Mouse (Mus musculus) forebrain, embryonic 11.5 days (tissue): Measurements from ENCODE around the gene Pgpep1. TPM values are rescaled to one million over a fixed set of nuclear protein-coding genes. Genes with fewer than 3 reads are reported as not detected.

Source experiments
- ATAC-seq: fragments of 200-750 bp; cut with Nextera tagmentation; replicated peaks from 2 replicates; pipeline ENCODE4 v1.8.0; 2017; ENCODE audit warnings: moderate TSS enrichment; ENCODE audit not compliant: low FRiP score
- DNase-seq: peaks from one replicate; pipeline ENCODE4 v3.0.0-alpha.2; 2017; ENCODE audit warnings: low spot score
- H3K27ac ChIP-seq: fragments of 300-500 bp; sonication (generic); 2 replicates; pipeline ENCODE4 v1.5.1; 2014; ENCODE audit warnings: low read depth, low read length
- H3K27me3 ChIP-seq: fragments of 300-500 bp; sonication (generic); 2 replicates; pipeline ENCODE4 v1.6.1; 2014; ENCODE audit warnings: mild to moderate bottlenecking, low read length, mixed read lengths; ENCODE audit not compliant: control insufficient read depth, insufficient read depth
- H3K36me3 ChIP-seq: fragments of 300-500 bp; sonication (generic); 2 replicates; pipeline ENCODE4 v1.6.1; 2014; ENCODE audit warnings: mild to moderate bottlenecking, low read length, moderate library complexity, mixed read lengths; ENCODE audit not compliant: control insufficient read depth, insufficient read depth
- H3K4me1 ChIP-seq: fragments of 300-500 bp; sonication (generic); replicated peaks from 2 replicates; pipeline ENCODE4 v1.6.1; 2014; ENCODE audit warnings: low read length, mixed read lengths; ENCODE audit not compliant: control insufficient read depth, insufficient read depth
- H3K4me2 ChIP-seq: fragments of 300-500 bp; sonication (generic); 2 replicates; pipeline ENCODE4 v1.6.1; 2014; ENCODE audit warnings: low read depth, mild to moderate bottlenecking, low read length, moderate library complexity, mixed read lengths; ENCODE audit not compliant: severe bottlenecking
- H3K4me3 ChIP-seq: fragments of 300-500 bp; sonication (generic); 2 replicates; pipeline ENCODE4 v1.5.1; 2014; ENCODE audit warnings: low read depth, low read length
- H3K9ac ChIP-seq: fragments of 300-500 bp; sonication (generic); 2 replicates; pipeline ENCODE4 v1.6.1; 2014; ENCODE audit warnings: low read length
- H3K9me3 ChIP-seq: fragments of 300-500 bp; sonication (generic); 2 replicates; pipeline ENCODE4 v1.6.1; 2016; ENCODE audit warnings: low read length, mixed read lengths; ENCODE audit not compliant: control insufficient read depth
- WGBS: fragments of 180-500 bp; shearing (Covaris S2); extraction: QIAGEN DNeasy Blood & Tissue Kit; methylation state at CpG from one replicate; pipeline ENCODE4 v1.1.7; 2014; 5-methylcytosine and 5-hydroxymethylcytosine counted together
- polyA plus RNA-seq: library from polyadenylated mRNA; unstranded; fragments of >200 nt; fragmentation: Nextera tagmentation; extraction: Ambion mirVana; gene quantifications from 2 replicates; pipeline ENCODE4 v1.2.1, GENCODE M21; 2014

Gene Pgpep1
- polyA plus RNA-seq, 1 experiment from 2014 or later, result 70.9 TPM

DNA sequence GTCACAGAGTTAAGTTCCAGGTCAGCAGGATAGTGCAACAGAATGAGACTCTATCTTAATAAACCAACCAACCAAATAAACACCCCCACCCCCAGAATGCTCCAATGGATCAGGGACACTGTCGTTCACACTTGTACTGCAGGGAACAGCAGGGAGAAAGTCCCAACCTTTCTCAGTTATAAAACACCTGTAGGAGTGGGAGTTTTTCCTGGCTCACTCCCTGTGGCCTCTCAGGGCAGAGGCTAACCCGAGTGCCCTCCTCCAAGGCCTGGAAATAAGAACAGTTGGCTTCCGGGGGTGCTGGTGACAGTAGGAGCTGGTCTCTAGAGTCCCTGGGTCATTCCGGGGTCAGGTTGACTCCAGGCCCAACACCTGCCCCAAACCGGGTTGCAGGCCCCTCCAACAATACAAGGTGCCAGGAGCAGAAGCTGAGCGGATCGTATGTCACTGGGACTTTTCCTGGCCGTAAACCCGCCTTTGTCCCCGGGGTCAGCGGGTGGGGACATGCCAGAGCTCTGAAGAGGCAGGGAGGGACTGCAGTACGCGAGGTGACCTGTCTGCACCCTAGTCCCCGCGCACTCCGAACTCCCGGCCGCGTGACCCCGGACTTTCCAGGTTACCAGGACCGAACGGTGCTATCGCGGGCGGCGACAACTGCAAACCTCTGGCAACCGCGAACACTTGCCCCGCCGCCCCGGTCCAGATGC is 1.1 kb downstream of the Pgpep1 start:
- Histone ChIP-seq H3K4me2 (peak overlapping the region; percentile 85), H3K4me1 (peaks cover 24% of the 10 kb centered on the region), H3K27me3 (no peaks in the 10 kb centered on the region), H3K36me3 (no peaks in the 10 kb centered on the region; the same call in 1 of the 2 replicates), H3K9ac (peak overlapping the region; percentile 80), H3K4me3 (peak overlapping the region; percentile 75), H3K9me3 (no peaks in the 10 kb centered on the region), H3K27ac (peak overlapping the region; percentile 31; the same call in 1 of the 2 replicates)
- 2% methylated on average over 31 of the region's 31 CpGs for WGBS
- ATAC-seq (peak; percentile 45), DNase-seq (no peak)

DNA sequence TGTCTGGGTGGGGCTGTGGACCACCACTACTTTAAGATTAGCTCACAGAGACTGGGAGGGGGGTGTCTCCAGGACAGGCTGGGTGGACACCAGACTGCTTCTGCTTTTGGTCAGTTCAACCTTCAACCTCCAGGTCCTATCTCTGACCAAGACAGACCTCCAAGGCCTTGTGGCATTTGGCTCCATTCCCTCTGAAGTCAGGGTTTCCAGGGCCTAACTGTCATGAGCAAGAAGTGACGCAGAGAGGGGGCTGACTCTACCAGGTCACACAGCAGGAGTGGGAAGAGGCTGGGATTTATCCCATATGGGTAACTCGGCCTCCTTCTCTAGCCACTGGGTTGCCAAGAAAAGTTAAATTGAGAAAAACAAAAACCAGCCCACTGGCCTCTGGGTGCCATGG is 2.4 kb downstream of the Pgpep1 start:
- H3K27ac ChIP-seq, result peak overlapping the region; percentile 97
- peak overlapping the region; percentile 85 for H3K4me2 ChIP-seq
- H3K9me3 ChIP-seq, result no peaks in the 10 kb centered on the region
- WGBS, result 84% methylated on average over 2 of the region's 2 CpGs
- H3K36me3 ChIP-seq, result no peaks in the 10 kb centered on the region; the same call in 1 of the 2 replicates
- no peak overlapping the region; the same call in 1 of the 2 replicates for H3K4me3 ChIP-seq
- H3K9ac ChIP-seq, result peak overlapping the region; percentile 32; the same call in 1 of the 2 replicates
- DNase-seq (no peak), ATAC-seq (no peak)
- H3K27me3 ChIP-seq, result no peaks in the 10 kb centered on the region
- peaks cover 24% of the 10 kb centered on the region for H3K4me1 ChIP-seq

DNA sequence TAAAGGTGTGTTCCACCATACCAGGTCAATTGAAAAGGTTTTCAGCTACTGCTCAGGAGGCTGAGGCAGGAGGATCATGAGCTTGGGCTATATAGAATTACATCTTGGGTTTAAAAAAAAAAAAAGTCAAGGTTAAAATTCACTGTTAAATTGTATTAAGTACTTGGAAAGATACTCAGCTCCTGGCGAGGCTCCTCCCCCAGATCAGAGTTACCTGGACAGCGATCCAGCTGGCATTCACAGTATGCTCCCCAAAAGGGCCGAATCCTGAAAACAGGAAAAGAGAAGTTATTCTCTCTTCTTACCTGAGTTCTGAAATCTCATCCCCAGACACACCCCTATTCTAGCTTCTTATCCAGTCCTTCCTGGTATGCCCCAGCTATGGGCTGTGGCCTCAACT is 3.0 kb downstream of the Pgpep1 start:
- H3K36me3 ChIP-seq, result no peaks in the 10 kb centered on the region; the same call in 1 of the 2 replicates
- H3K4me2 ChIP-seq, result no peak overlapping the region; the same call in 1 of the 2 replicates
- WGBS, result 97% methylated on average over 3 of the region's 3 CpGs
- DNase-seq (no peak), ATAC-seq (no peak)
- H3K4me3 ChIP-seq, result no peak overlapping the region
- H3K9ac ChIP-seq, result no peak overlapping the region
- no peaks in the 10 kb centered on the region for H3K9me3 ChIP-seq
- H3K27me3 ChIP-seq, result no peaks in the 10 kb centered on the region
- H3K4me1 ChIP-seq, result peaks cover 24% of the 10 kb centered on the region
- H3K27ac ChIP-seq, result peak overlapping the region; percentile 97

DNA sequence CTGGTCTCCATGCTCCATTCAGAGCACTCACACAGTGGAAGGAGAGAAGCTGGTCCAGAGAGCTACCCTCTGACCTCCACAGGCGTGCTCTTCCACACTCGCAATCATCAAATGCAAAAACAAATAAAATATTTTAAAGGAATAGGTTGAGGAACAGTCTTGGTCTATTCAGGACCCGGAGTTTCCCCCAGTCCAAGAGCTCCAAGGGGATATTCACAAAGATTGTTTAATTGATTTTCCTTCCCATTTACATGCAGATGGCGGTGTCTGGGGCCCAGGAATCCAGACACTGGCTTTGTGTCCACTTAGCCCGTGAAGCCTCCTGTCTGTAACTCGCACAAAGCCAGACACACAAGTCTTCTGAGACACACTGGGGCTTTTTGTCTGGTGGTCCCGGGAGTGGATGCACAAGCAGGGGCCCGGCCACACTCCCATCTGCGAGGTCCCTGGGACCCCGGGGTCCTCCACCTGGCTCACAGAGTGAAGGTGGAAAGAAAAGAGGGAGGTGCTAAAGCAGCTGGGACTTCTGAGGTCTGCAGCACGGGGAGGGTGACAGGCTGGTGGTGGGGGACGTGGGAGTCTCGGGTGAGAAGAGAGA is 3.9 kb downstream of the Pgpep1 start:
- H3K27ac ChIP-seq, result peak overlapping the region; percentile 97
- DNase-seq, result peak; percentile 70
- 28% methylated on average over 13 of the region's 13 CpGs for WGBS
- no peaks in the 10 kb centered on the region for H3K9me3 ChIP-seq
- peaks cover 24% of the 10 kb centered on the region for H3K4me1 ChIP-seq
- no peak overlapping the region for H3K4me3 ChIP-seq
- peak; percentile 18 for ATAC-seq
- no peaks in the 10 kb centered on the region; the same call in 1 of the 2 replicates for H3K36me3 ChIP-seq
- H3K27me3 ChIP-seq, result no peaks in the 10 kb centered on the region
- peak overlapping the region; percentile 18; the same call in 1 of the 2 replicates for H3K4me2 ChIP-seq
- peak overlapping the region; percentile 56 for H3K9ac ChIP-seq

DNA sequence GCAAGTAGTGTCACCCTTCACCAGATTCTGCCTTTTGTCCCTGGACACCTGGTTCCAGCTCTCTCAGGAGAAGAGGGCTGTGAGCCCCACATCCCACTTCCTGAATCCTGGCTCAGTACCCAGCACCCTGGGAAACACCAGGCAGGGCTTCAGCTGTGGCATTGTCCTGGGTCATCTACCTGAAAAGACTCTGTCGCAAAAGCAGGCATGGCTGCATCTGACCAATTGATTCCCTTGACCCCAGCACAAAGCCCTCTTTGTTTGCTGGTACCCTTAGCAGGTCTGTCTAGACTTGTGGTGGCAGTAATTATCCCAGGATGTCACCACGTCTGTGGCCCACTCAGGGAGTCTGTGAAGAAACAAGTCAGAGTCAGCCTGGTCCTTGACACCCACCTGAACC is 4.7 kb downstream of the Pgpep1 start:
- Histone ChIP-seq H3K9ac (peak overlapping the region; percentile 27), H3K9me3 (no peaks in the 10 kb centered on the region), H3K4me3 (no peak overlapping the region), H3K4me2 (0 out of 2 replicates have a peak overlapping the region, but pooled peaks have one; percentile 2), H3K4me1 (peaks cover 24% of the 10 kb centered on the region), H3K27me3 (no peaks in the 10 kb centered on the region), H3K27ac (peak overlapping the region; percentile 97), H3K36me3 (peaks cover 4% of the 10 kb centered on the region; the same call in 1 of the 2 replicates)
- no peak for DNase-seq
- 4% methylated on average over 2 of the region's 2 CpGs for WGBS
- ATAC-seq, result no peak

DNA sequence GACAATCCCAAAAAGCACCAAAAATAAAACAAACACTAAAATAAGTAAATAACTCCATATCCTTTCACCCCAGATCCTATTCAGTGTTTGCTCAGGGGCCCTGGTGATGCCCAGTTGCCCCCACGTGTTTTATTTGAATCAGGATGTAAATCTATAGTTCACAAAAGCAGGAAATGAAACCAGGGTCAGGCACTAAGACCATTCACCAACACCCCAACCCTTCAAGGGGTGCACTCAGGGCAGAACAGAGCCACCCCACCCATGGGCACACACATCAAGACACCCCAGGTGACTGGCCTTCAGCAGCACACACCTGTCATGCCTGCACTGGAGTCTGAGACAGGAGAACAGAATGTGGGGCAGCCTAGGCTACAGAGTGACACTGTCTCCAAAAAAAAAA is 6.1 kb downstream of the Pgpep1 start:
- Histone ChIP-seq H3K9ac (no peak overlapping the region), H3K4me1 (peaks cover 20% of the 10 kb centered on the region), H3K4me2 (no peak overlapping the region), H3K9me3 (no peaks in the 10 kb centered on the region), H3K27me3 (no peaks in the 10 kb centered on the region), H3K36me3 (peaks cover 7% of the 10 kb centered on the region; the same call in 1 of the 2 replicates), H3K27ac (no peak overlapping the region), H3K4me3 (no peak overlapping the region)
- DNase-seq, result no peak
- 68% methylated on average over 1 of the region's 1 CpGs for WGBS
- ATAC-seq, result no peak

DNA sequence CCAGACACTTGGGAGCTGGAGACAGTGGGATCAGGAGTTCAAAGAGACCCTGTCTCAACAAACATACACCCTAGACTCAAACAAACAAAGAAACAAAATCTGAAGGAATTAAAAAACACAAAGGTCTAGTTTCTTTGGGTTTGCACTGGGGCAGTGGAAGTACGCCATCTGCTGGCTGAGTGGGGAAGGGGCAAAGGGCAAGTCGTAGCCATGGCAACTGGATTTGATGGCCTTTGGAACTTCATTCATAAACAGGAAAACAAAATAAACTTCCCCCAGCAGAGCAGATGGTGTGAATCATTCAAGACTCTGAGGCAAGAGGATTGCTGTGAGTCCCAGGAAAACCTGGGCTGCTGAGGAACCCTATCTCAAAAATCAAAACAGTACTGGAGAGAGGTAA is 7.0 kb downstream of the Pgpep1 start:
- Histone ChIP-seq H3K27me3 (no peaks in the 10 kb centered on the region), H3K9me3 (no peaks in the 10 kb centered on the region), H3K9ac (no peak overlapping the region), H3K4me3 (no peak overlapping the region), H3K27ac (peak overlapping the region; percentile 25; the same call in 1 of the 2 replicates), H3K4me2 (no peak overlapping the region), H3K4me1 (peaks cover 14% of the 10 kb centered on the region), H3K36me3 (peaks cover 7% of the 10 kb centered on the region; the same call in 1 of the 2 replicates)
- WGBS, result 66% methylated on average over 2 of the region's 2 CpGs
- DNase-seq (peak; percentile 67), ATAC-seq (no peak)

DNA sequence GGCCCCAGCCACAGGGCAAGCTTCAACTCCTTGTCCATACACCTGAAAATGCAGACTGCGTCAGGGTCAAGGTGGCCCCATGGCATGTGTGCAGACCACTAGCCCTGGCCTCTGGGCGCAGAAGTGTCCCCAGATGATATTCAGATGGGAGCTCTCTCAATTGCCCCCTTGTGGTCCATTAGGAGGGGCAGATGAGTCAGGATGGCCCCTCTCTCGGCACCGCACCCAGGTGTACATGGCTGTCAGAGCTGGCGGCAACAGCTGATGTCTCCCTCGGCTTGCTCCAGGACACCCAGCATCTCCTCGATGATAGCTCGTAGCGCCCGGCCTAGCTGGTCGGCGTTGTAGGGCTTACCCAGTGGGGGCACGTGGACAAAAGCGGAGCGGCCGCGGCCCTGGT is 9.8 kb downstream of the Pgpep1 start:
- H3K4me1 ChIP-seq, result peaks cover 5% of the 10 kb centered on the region; the same call in 1 of the 2 replicates
- WGBS, result 95% methylated on average over 17 of the region's 17 CpGs
- no peaks in the 10 kb centered on the region for H3K27me3 ChIP-seq
- DNase-seq (no peak), ATAC-seq (no peak)
- H3K4me2 ChIP-seq, result no peak overlapping the region
- no peak overlapping the region for H3K27ac ChIP-seq
- no peak overlapping the region for H3K4me3 ChIP-seq
- peaks cover 7% of the 10 kb centered on the region; the same call in 1 of the 2 replicates for H3K36me3 ChIP-seq
- H3K9me3 ChIP-seq, result no peaks in the 10 kb centered on the region
- no peak overlapping the region for H3K9ac ChIP-seq
